In the genomic region with DNA sequence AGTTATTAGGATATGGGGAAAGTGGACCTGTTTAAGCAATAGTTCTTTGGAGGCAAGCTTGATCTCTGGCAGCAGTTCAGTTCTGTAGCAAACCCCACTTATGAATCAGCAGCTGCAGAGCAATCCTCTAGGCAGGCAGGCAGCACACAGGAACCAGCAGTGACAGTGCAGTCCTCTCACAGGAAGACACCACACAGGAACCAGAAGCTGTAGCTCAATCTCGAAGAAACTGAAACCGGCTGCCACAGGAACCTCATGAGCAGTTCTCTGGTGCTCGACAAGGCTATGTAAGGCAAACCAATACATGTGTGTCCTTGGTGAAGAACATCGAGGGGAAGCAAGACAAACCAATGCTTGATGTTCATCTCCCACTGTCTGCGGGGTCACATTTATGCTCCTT, we compare ENCODE assay signal across 26 mouse cellular contexts. TPM values are rescaled to one million over a fixed set of nuclear protein-coding genes. Genes with fewer than 3 reads are reported as not detected.
DNase-seq lines count a peak whose midpoint lies in the region; ATAC-seq lines count a peak whose summit lies in the region.
"Had no signal": no experiment of that assay in that cellular context is flagged by ENCODE, and none has a peak within 500 bp of the region (broad histone marks: within the 10 kb centered on the region; RNA-seq: fewer than 3 reads in every experiment).

No protein-coding gene starts in this region.

- 94% methylated on average over 5 of the region's 5 CpGs for WGBS in forebrain, embryonic 15.5 days

- no peak overlapping the region for H3K9ac ChIP-seq in forebrain, embryonic 15.5 days (replicated peaks)
- H3K9ac ChIP-seq: embryonic facial prominence, embryonic 12.5 days; heart, embryonic 15.5 days; limb, embryonic 15.5 days; liver, embryonic 15.5 days had no signal

- no peaks in the 10 kb centered on the region for H3K4me1 ChIP-seq in forebrain, embryonic 15.5 days
- H3K4me1 ChIP-seq: embryonic facial prominence, embryonic 12.5 days; heart, embryonic 15.5 days; limb, embryonic 15.5 days; liver, embryonic 15.5 days had no signal

- H3K27ac ChIP-seq in forebrain, embryonic 15.5 days (replicated peaks): no peak overlapping the region
- H3K27ac ChIP-seq: embryonic facial prominence, embryonic 12.5 days; heart, embryonic 15.5 days; limb, embryonic 15.5 days; liver, embryonic 15.5 days; midbrain, embryonic 10.5 days had no signal

- H3K4me2 ChIP-seq in forebrain, embryonic 15.5 days (replicated peaks): no peak overlapping the region
- H3K4me2 ChIP-seq: embryonic facial prominence, embryonic 12.5 days; heart, embryonic 15.5 days; limb, embryonic 15.5 days; liver, embryonic 15.5 days had no signal

- peak; percentile 14 for DNase-seq in lung, postnatal 25 days (ENCODE audit: low spot score)
- no peak for DNase-seq in lung, postnatal 14 days
- DNase-seq in A20 (ENCODE audit: low read depth, low spot score) (peak; percentile 82), adipocyte (ENCODE audit: low spot score) (peak; percentile 16)
- no peak for DNase-seq in thymus, postnatal 36 days
- DNase-seq in cerebellum, adult 9-10 months: no peak
- DNase-seq: cerebellum, adult 2 months; gastrocnemius, postnatal 25 days; heart, postnatal 4 days; kidney, adult 2 months; kidney, postnatal 10 days; thymus, postnatal 4 days had no signal

- H3K27me3 ChIP-seq in forebrain, embryonic 15.5 days: no peaks in the 10 kb centered on the region
- H3K27me3 ChIP-seq: embryonic facial prominence, embryonic 12.5 days; heart, embryonic 15.5 days; limb, embryonic 15.5 days had no signal

- no peak overlapping the region for H3K4me3 ChIP-seq in forebrain, embryonic 15.5 days
- H3K4me3 ChIP-seq: embryonic facial prominence, embryonic 12.5 days; erythroblast, embryonic 14.5 days; heart, embryonic 15.5 days; limb, embryonic 15.5 days; liver, embryonic 15.5 days; midbrain, embryonic 10.5 days had no signal

- no peaks in the 10 kb centered on the region for H3K36me3 ChIP-seq in forebrain, embryonic 15.5 days
- H3K36me3 ChIP-seq: embryonic facial prominence, embryonic 12.5 days; heart, embryonic 15.5 days; limb, embryonic 15.5 days; liver, embryonic 15.5 days; midbrain, embryonic 10.5 days had no signal

- no peaks in the 10 kb centered on the region for H3K9me3 ChIP-seq in forebrain, embryonic 15.5 days
- H3K9me3 ChIP-seq: embryonic facial prominence, embryonic 12.5 days; heart, embryonic 15.5 days; limb, embryonic 15.5 days; liver, embryonic 15.5 days; midbrain, embryonic 10.5 days had no signal

- peak; percentile 55; the same call in 1 of the 2 replicates for ATAC-seq in megakaryocyte progenitor cell, adult 5-6 weeks (replicated peaks; ENCODE audit: poor library complexity)
- no peak for ATAC-seq in forebrain, embryonic 15.5 days (replicated peaks)
- ATAC-seq: forebrain, embryonic 16.5 days; inflammation-experienced regulatory T-cells, adult 6 months had no signal

RNA-seq across cellular contexts. Expression of gene Rabep2, which starts 6.8 kb away (rescaled TPM):
- 4.0 and 4.9 TPM in 2 replicates for total RNA-seq in megakaryocyte progenitor cell, adult 5-6 weeks (2015)
- total RNA-seq in megakaryocyte progenitor cell, adult 5-6 weeks (2017): 12.9 and 19.5 TPM in 2 replicates
- 23.6 and 26.9 TPM in 2 replicates for polyA plus RNA-seq in forebrain, embryonic 15.5 days (2015; fragmentation: Nextera tagmentation; extraction: Ambion mirVana)

RNA-seq across cellular contexts. Expression of gene Cd19, which starts 7.1 kb away (rescaled TPM):
- total RNA-seq in megakaryocyte progenitor cell, adult 5-6 weeks (2015): not detected in 2 replicates
- total RNA-seq in megakaryocyte progenitor cell, adult 5-6 weeks (2017): not detected in 2 replicates
- not detected in 2 replicates for polyA plus RNA-seq in forebrain, embryonic 15.5 days (2015; fragmentation: Nextera tagmentation; extraction: Ambion mirVana)
- total RNA-seq: layer of hippocampus, adult 8-10 months; left cerebral cortex, adult 18-20 months; left cerebral cortex, postnatal 36 days had no signal
- polyA plus RNA-seq: embryonic facial prominence, embryonic 12.5 days; erythroblast, embryonic 14.5 days; forebrain, embryonic 16.5 days; heart, embryonic 15.5 days; neural tube, embryonic 11.5 days had no signal

RNA-seq across cellular contexts. Expression of gene Nfatc2ip, which starts 25.2 kb away (rescaled TPM):
- total RNA-seq in megakaryocyte progenitor cell, adult 5-6 weeks (2015): 11.4 and 12.2 TPM in 2 replicates
- total RNA-seq in megakaryocyte progenitor cell, adult 5-6 weeks (2017): 14.9 and 15.3 TPM in 2 replicates
- polyA plus RNA-seq in forebrain, embryonic 15.5 days (2015; fragmentation: Nextera tagmentation; extraction: Ambion mirVana): 2.6 and 3.0 TPM in 2 replicates

RNA-seq across cellular contexts. Expression of gene Atp2a1, which starts 41.2 kb away (rescaled TPM):
- not detected in 2 replicates for total RNA-seq in megakaryocyte progenitor cell, adult 5-6 weeks (2015)
- total RNA-seq in megakaryocyte progenitor cell, adult 5-6 weeks (2017): not detected in 2 replicates
- 0.20 and 0.37 TPM in 2 replicates for polyA plus RNA-seq in forebrain, embryonic 15.5 days (2015; fragmentation: Nextera tagmentation; extraction: Ambion mirVana)
- polyA plus RNA-seq: erythroblast, embryonic 14.5 days had no signal

RNA-seq across cellular contexts. Expression of gene Spns1, which starts 44.5 kb away (rescaled TPM):
- 8.3 and 8.4 TPM in 2 replicates for total RNA-seq in megakaryocyte progenitor cell, adult 5-6 weeks (2015)
- total RNA-seq in megakaryocyte progenitor cell, adult 5-6 weeks (2017): 8.4 and 16.2 TPM in 2 replicates
- polyA plus RNA-seq in forebrain, embryonic 15.5 days (2015; fragmentation: Nextera tagmentation; extraction: Ambion mirVana): 72.9 and 75.8 TPM in 2 replicates

Comparison
In these comparisons a context has a peak if more than half of its experiments do, and no peak if none do; other contexts are left out.
1. DNase-seq: peak in lung, postnatal 25 days (single experiment), A20 (single experiment) and adipocyte (single experiment); none in lung, postnatal 14 days (single experiment), thymus, postnatal 36 days (0 of 2) and cerebellum, adult 9-10 months (single experiment).